Mouse (Mus musculus) C2C12 (cell line): Measurements from ENCODE around the gene Tmem219.

ENCODE experiments used
- CTCF ChIP-seq: IDR thresholded peaks from one replicate; pipeline ENCODE4 v1.5.1; 2011; ENCODE audit not compliant: control insufficient read depth, insufficient read depth, insufficient read length
- MYOG ChIP-seq: IDR thresholded peaks from one replicate; pipeline ENCODE4 v1.6.1; 2011; ENCODE audit not compliant: control insufficient read depth, insufficient read length; ENCODE audit errors: extremely low read depth

- TF ChIP-seq CTCF, result no peak
- TF ChIP-seq MYOG, result no peak
Observed at GRCm38 (mm10) chr7:126850161-126850560, 72.6 kb downstream of the Tmem219 start.
